ENCODE assay signal across 25 mouse cellular contexts in genomic region chr1:83150227-83150626, GRCm38 (mm10). TPM values are rescaled to one million over a fixed set of nuclear protein-coding genes. Genes with fewer than 3 reads are reported as not detected.
A peak's percentile ranks its signal among the peaks of the same experiment; 100 is the strongest.
DNase-seq lines count a peak whose midpoint lies in the region; ATAC-seq and TF ChIP-seq lines count a peak whose summit lies in the region.
"Had no signal": no experiment of that assay in that cellular context is flagged by ENCODE, and none has a peak within 500 bp of the region (broad histone marks: within the 10 kb centered on the region; RNA-seq: fewer than 3 reads in every experiment).

No protein-coding gene starts in this region.

- no peak overlapping the region for H3K4me3 ChIP-seq in lung, embryonic 14.5 days (ENCODE audit: low read depth, low read length)
- H3K4me3 ChIP-seq in lung, adult 2 months (replicated peaks; ENCODE audit: extremely low read depth, low read depth, low read length) = no peak overlapping the region
- H3K4me3 ChIP-seq in midbrain, embryonic 11.5 days (ENCODE audit: low read depth, low read length) = no peak overlapping the region
- H3K4me3 ChIP-seq in cerebellum, adult 2 months (replicated peaks; ENCODE audit: insufficient read depth, low read depth, low read length) = no peak overlapping the region
- H3K4me3 ChIP-seq: erythroblast, embryonic 14.5 days; heart, embryonic 15.5 days; megakaryocyte, embryonic 14.5 days; neural tube, embryonic 15.5 days had no signal

- no peak overlapping the region for H3K27ac ChIP-seq in lung, embryonic 14.5 days (ENCODE audit: low read depth)
- no peak overlapping the region for H3K27ac ChIP-seq in midbrain, embryonic 11.5 days (ENCODE audit: low read depth, low read length)
- no peak overlapping the region for H3K27ac ChIP-seq in cerebellum, adult 2 months (ENCODE audit: insufficient read depth, low read length)
- H3K27ac ChIP-seq: heart, embryonic 15.5 days; neural tube, embryonic 15.5 days had no signal

- no peaks in the 10 kb centered on the region for H3K4me1 ChIP-seq in lung, embryonic 14.5 days (ENCODE audit: insufficient read depth)
- no peaks in the 10 kb centered on the region for H3K4me1 ChIP-seq in lung, adult 2 months (ENCODE audit: control insufficient read depth, insufficient read depth, low read length)
- no peaks in the 10 kb centered on the region for H3K4me1 ChIP-seq in midbrain, embryonic 11.5 days (ENCODE audit: control insufficient read depth, insufficient read depth, low read length)
- H3K4me1 ChIP-seq in cerebellum, adult 2 months (ENCODE audit: control insufficient read depth, insufficient read depth, low read length) = no peaks in the 10 kb centered on the region
- H3K4me1 ChIP-seq: heart, embryonic 15.5 days; megakaryocyte, embryonic 14.5 days; neural tube, embryonic 15.5 days had no signal

- DNase-seq in kidney, adult 9 months = peak; percentile 16
- DNase-seq in kidney, postnatal 14 days = no peak
- DNase-seq in lung, embryonic 14.5 days = peak; percentile 27
- no peak for DNase-seq in lung, adult 2 months
- no peak for DNase-seq in Patski (ENCODE audit: low read depth, low spot score)
- peak; percentile 70 for DNase-seq in lung, postnatal 36 days
- DNase-seq in midbrain, embryonic 11.5 days (ENCODE audit: low spot score, missing footprints) = no peak
- DNase-seq in cerebellum, adult 2 months = no peak
- DNase-seq: adrenal gland, adult 8-10 months; cerebellum, postnatal 25 days; gastrocnemius, postnatal 10 days; heart, adult 11 months; kidney, adult 11 months; right cerebral cortex, postnatal 25 days; thymus, adult 2 months had no signal

- no peaks in the 10 kb centered on the region for H3K36me3 ChIP-seq in lung, embryonic 14.5 days (ENCODE audit: insufficient read depth)
- no peaks in the 10 kb centered on the region for H3K36me3 ChIP-seq in midbrain, embryonic 11.5 days (ENCODE audit: control insufficient read depth, insufficient read depth, low read length)
- H3K36me3 ChIP-seq: heart, embryonic 15.5 days; neural tube, embryonic 15.5 days had no signal

- in situ Hi-C loops in Patski (cut with MboI; ENCODE audit: low pct_unique_long_range_greater_than_20kb) = loop anchor here (5.0 kb wide), 1 partner anchor 68 kb away; no protein-coding TSS in a partner anchor

- H3K9ac ChIP-seq in lung, embryonic 14.5 days = no peak overlapping the region
- no peak overlapping the region for H3K9ac ChIP-seq in midbrain, embryonic 11.5 days (ENCODE audit: low read length)
- H3K9ac ChIP-seq: heart, embryonic 15.5 days; neural tube, embryonic 15.5 days had no signal

- WGBS in lung, embryonic 14.5 days = 65% methylated on average over 3 of the region's 3 CpGs
- 58% methylated on average over 3 of the region's 3 CpGs for WGBS in lung, adult 2 months
- 77% methylated on average over 3 of the region's 3 CpGs for WGBS in midbrain, embryonic 11.5 days
- 81% methylated on average over 3 of the region's 3 CpGs for WGBS in cerebellum, adult 2 months

- CTCF ChIA-PET in Patski (lab: Charles Lee) = interaction anchor here (0.9 to 3.7 kb wide), 6 partner anchors 11 to 85 kb away, joined by 3 to 23 read pairs (median 6); no protein-coding TSS in a partner anchor

- H3K9me3 ChIP-seq in lung, embryonic 14.5 days (ENCODE audit: low read depth, low read length) = no peaks in the 10 kb centered on the region
- no peaks in the 10 kb centered on the region for H3K9me3 ChIP-seq in midbrain, embryonic 11.5 days (ENCODE audit: control insufficient read depth, low read length)
- H3K9me3 ChIP-seq: heart, embryonic 15.5 days; neural tube, embryonic 15.5 days had no signal

- TF ChIP-seq POLR2A in lung, adult 2 months (IDR thresholded peaks at IDR 0.05; ENCODE audit: borderline replicate concordance, extremely low read depth, low read depth, low read length) = no peak
- no peak for TF ChIP-seq POLR2A in cerebellum, adult 2 months (IDR thresholded peaks at IDR 0.05; ENCODE audit: borderline replicate concordance, insufficient read depth, low read length)

- peak; percentile 36 for TF ChIP-seq CTCF in lung, embryonic 14.5 days (IDR thresholded peaks at IDR 0.05; ENCODE audit: low read depth)
- TF ChIP-seq CTCF in lung, adult 2 months (IDR thresholded peaks at IDR 0.05; ENCODE audit: insufficient read depth, low read length) = no peak
- peak; percentile 65 for TF ChIP-seq CTCF in Patski (IDR thresholded peaks at IDR 0.05)
- TF ChIP-seq CTCF in cerebellum, adult 2 months (IDR thresholded peaks at IDR 0.05; ENCODE audit: borderline replicate concordance, insufficient read depth, low read depth, low read length) = no peak

- no peaks in the 10 kb centered on the region for H3K27me3 ChIP-seq in lung, embryonic 14.5 days (ENCODE audit: insufficient read depth, low read length)
- H3K27me3 ChIP-seq in Patski = no peaks in the 10 kb centered on the region
- H3K27me3 ChIP-seq in midbrain, embryonic 11.5 days (ENCODE audit: control insufficient read depth, insufficient read depth, low read length) = no peaks in the 10 kb centered on the region
- H3K27me3 ChIP-seq in cerebellum, adult 2 months (ENCODE audit: control insufficient read depth, insufficient read depth, low read length) = no peaks in the 10 kb centered on the region; the same call in 1 of the 2 replicates
- H3K27me3 ChIP-seq: heart, embryonic 15.5 days; megakaryocyte, embryonic 14.5 days; neural tube, embryonic 15.5 days had no signal

- no peak overlapping the region for H3K4me2 ChIP-seq in lung, embryonic 14.5 days
- no peak overlapping the region for H3K4me2 ChIP-seq in midbrain, embryonic 11.5 days
- H3K4me2 ChIP-seq: heart, embryonic 15.5 days; neural tube, embryonic 15.5 days had no signal

- no peak for ATAC-seq in lung, embryonic 14.5 days (ENCODE audit: insufficient read depth)
- no peak for ATAC-seq in Patski
- ATAC-seq in midbrain, embryonic 11.5 days (ENCODE audit: low FRiP score) = no peak
- ATAC-seq: forebrain, embryonic 14.5 days; hindbrain, embryonic 16.5 days; midbrain, embryonic 16.5 days had no signal

- POLR2A ChIA-PET in Patski (lab: Charles Lee) = no interaction called here

RNA-seq across cellular contexts. Expression of gene Daw1, which starts 9.3 kb away (rescaled TPM):
- 0.20 TPM in 1 of 2 replicates, not detected in the other for polyA plus RNA-seq in lung, embryonic 14.5 days (2014; fragmentation: Nextera tagmentation; extraction: Ambion mirVana)
- polyA plus RNA-seq in lung, adult 2 months (2012; rRNA removed) = 1.5 and 2.1 TPM in 2 replicates
- polyA plus RNA-seq in Patski (2021) = 0.27 TPM
- polyA plus RNA-seq in midbrain, embryonic 11.5 days (2014; fragmentation: Nextera tagmentation; extraction: Ambion mirVana) = 0.40 TPM in 1 of 2 replicates, not detected in the other
- polyA plus RNA-seq in cerebellum, adult 2 months (2012; rRNA removed) = 0.46 and 0.74 TPM in 2 replicates
- polyA plus RNA-seq: embryonic facial prominence, embryonic 11.5 days; erythroblast, embryonic 14.5 days; spleen, adult 2 months; stomach, embryonic 14.5 days; thymus, adult 2 months had no signal

RNA-seq across cellular contexts. Expression of gene Ccl20, which starts 33.7 kb away (rescaled TPM):
- 0.18 TPM in 1 of 2 replicates, not detected in the other for polyA plus RNA-seq in lung, embryonic 14.5 days (2014; fragmentation: Nextera tagmentation; extraction: Ambion mirVana)
- 0.32 and 0.42 TPM in 2 replicates for polyA plus RNA-seq in lung, adult 2 months (2012; rRNA removed)
- 2.6 TPM for polyA plus RNA-seq in Patski (2021)
- not detected in 2 replicates for polyA plus RNA-seq in midbrain, embryonic 11.5 days (2014; fragmentation: Nextera tagmentation; extraction: Ambion mirVana)
- not detected in 2 replicates for polyA plus RNA-seq in cerebellum, adult 2 months (2012; rRNA removed)
- polyA plus RNA-seq: embryonic facial prominence, embryonic 11.5 days; erythroblast, embryonic 14.5 days; forebrain, embryonic 14.5 days; heart, embryonic 15.5 days; hindbrain, embryonic 16.5 days; midbrain, embryonic 16.5 days; neural tube, embryonic 15.5 days; spleen, adult 2 months had no signal

Comparison
In these comparisons a context has a peak if more than half of its experiments do, and no peak if none do; other contexts are left out.
1. DNase-seq: peak in kidney, adult 9 months (single experiment), lung, embryonic 14.5 days (single experiment) and lung, postnatal 36 days (single experiment); none in kidney, postnatal 14 days (single experiment), lung, adult 2 months (single experiment), Patski (single experiment), midbrain, embryonic 11.5 days (single experiment) and cerebellum, adult 2 months (0 of 2).
2. CTCF ChIP-seq: peak in lung, embryonic 14.5 days (single experiment) and Patski (single experiment); none in lung, adult 2 months (single experiment) and cerebellum, adult 2 months (single experiment).